ENCODE assay signal across 8 mouse cellular contexts in genomic region chr9:23027377-23028313, GRCm38 (mm10).
DNase-seq lines count a peak whose midpoint lies in the region; TF ChIP-seq lines count a peak whose summit lies in the region.
"Had no signal": no experiment of that assay in that cellular context is flagged by ENCODE, and none has a peak within 500 bp of the region (broad histone marks: within the 10 kb centered on the region; RNA-seq: fewer than 3 reads in every experiment).

No protein-coding gene starts in this region.

- no peaks in the 10 kb centered on the region for H3K79me2 ChIP-seq in C2C12 (ENCODE audit: control insufficient read depth, insufficient read depth)

- WGBS in lung, adult 2 months = 67% methylated on average over 9 of the region's 9 CpGs

- peak; percentile 69 for DNase-seq in NIH3T3 (ENCODE audit: low read depth)
- DNase-seq in embryo, embryonic 10 days (ENCODE audit: low spot score) = peak; percentile 89
- DNase-seq in heart, adult 9 months (ENCODE audit: low spot score in 2 of 2) = peak; percentile 34 to 38
- peak; percentile 78 for DNase-seq in kidney, postnatal 14 days
- DNase-seq in lung, adult 2 months = peak; percentile 24
- DNase-seq in retina, postnatal 1 day = peak; percentile 83

- no peak for TF ChIP-seq POLR2A in lung, adult 2 months (IDR thresholded peaks at IDR 0.05; ENCODE audit: borderline replicate concordance, extremely low read depth, low read depth, low read length)

- no peaks in the 10 kb centered on the region for H3K36me3 ChIP-seq in C2C12 (ENCODE audit: control insufficient read depth, insufficient read depth)
- H3K36me3 ChIP-seq: heart, embryonic 13.5 days had no signal

- no peak overlapping the region for H3ac ChIP-seq in C2C12 (ENCODE audit: control insufficient read depth, insufficient read length, low read depth)

- no peaks in the 10 kb centered on the region for H3K79me3 ChIP-seq in C2C12 (ENCODE audit: low read depth)

- no peak overlapping the region for H3K4me3 ChIP-seq in C2C12 (ENCODE audit: insufficient read depth, poor library complexity, severe bottlenecking)
- no peak overlapping the region for H3K4me3 ChIP-seq in lung, adult 2 months (replicated peaks; ENCODE audit: extremely low read depth, low read depth, low read length)
- H3K4me3 ChIP-seq: heart, embryonic 13.5 days had no signal

- no peak for TF ChIP-seq CTCF in C2C12 (IDR thresholded peaks at IDR 0.05; ENCODE audit: control insufficient read depth, insufficient read depth, insufficient read length)
- TF ChIP-seq CTCF in lung, adult 2 months (IDR thresholded peaks at IDR 0.05; ENCODE audit: insufficient read depth, low read length) = peak; percentile 37; the same call in 1 of the 2 replicates

- no peaks in the 10 kb centered on the region for H3K27me3 ChIP-seq in C2C12 (ENCODE audit: control insufficient read depth, insufficient read depth, insufficient read length)
- H3K27me3 ChIP-seq: heart, embryonic 13.5 days had no signal

- H3K4me1 ChIP-seq in lung, adult 2 months (ENCODE audit: control insufficient read depth, insufficient read depth, low read length) = peaks cover 4% of the 10 kb centered on the region; the same call in 1 of the 2 replicates

TF ChIP-seq in C2C12, 6 proteins besides CTCF, POLR2A, EP300 and RAD21:
- TF ChIP-seq MYOD1 (IDR thresholded peaks at IDR 0.05; ENCODE audit: control insufficient read depth, insufficient read length, low read depth) (no peak), MAX (IDR thresholded peaks at IDR 0.05) (peak; percentile 29)
TF ChIP-seq in C2C12: peak in this region for 1.

Comparison
In these comparisons a context has a peak if more than half of its experiments do, and no peak if none do; other contexts are left out.
1. DNase-seq: peak in every context shown above with its lines; median percentile 89 in embryo, embryonic 10 days; 83 in retina, postnatal 1 day; 78 in kidney, postnatal 14 days; 69 in NIH3T3; 36 in heart, adult 9 months; 24 in lung, adult 2 months.